Mouse (Mus musculus) lung, adult 2 months (tissue): ENCODE measurements around the gene Mcrip1. TPM values are rescaled to one million over a fixed set of nuclear protein-coding genes. Genes with fewer than 3 reads are reported as not detected.

Experiments used
- DNase-seq: peaks from one replicate; pipeline ENCODE4 v3.0.0; 2022
- H3K4me1 ChIP-seq: fragments of 200-500 bp; 2 replicates; pipeline ENCODE4 v1.6.1; 2011; ENCODE audit warnings: low read length; ENCODE audit not compliant: control insufficient read depth, insufficient read depth
- H3K4me3 ChIP-seq: fragments of 200-500 bp; replicated peaks from 2 replicates; pipeline ENCODE3; 2011; ENCODE audit warnings: low read depth, mild to moderate bottlenecking, control low read depth, low read length; ENCODE audit errors: extremely low read depth
- CTCF ChIP-seq: fragments of 200-500 bp; IDR thresholded peaks from 2 replicates; pipeline ENCODE4 v1.5.1; 2011; ENCODE audit warnings: mild to moderate bottlenecking, low read length, control low read depth; ENCODE audit not compliant: insufficient read depth
- POLR2A ChIP-seq: fragments of 200-500 bp; IDR thresholded peaks from 2 replicates; pipeline ENCODE4 v1.6.1; 2011; ENCODE audit warnings: low read depth, mild to moderate bottlenecking, control low read depth, low read length, borderline replicate concordance; ENCODE audit errors: extremely low read depth
- whole genome bisulfite sequencing: fragments of 180-500 bp; shearing (Covaris S2); methylation state at CpG from one replicate; pipeline ENCODE4 v1.1.7; 2018; 5-methylcytosine and 5-hydroxymethylcytosine counted together
- polyA plus RNA-seq: library from polyadenylated mRNA; depleted of rRNA; stranded (reverse); fragments of >200 nt; gene quantifications from 2 replicates; pipeline ENCODE4 v1.2.3, GENCODE M21; 2012; rRNA removed

Gene Mcrip1
- polyA plus RNA-seq, 1 experiment, result 168 TPM

DNA sequence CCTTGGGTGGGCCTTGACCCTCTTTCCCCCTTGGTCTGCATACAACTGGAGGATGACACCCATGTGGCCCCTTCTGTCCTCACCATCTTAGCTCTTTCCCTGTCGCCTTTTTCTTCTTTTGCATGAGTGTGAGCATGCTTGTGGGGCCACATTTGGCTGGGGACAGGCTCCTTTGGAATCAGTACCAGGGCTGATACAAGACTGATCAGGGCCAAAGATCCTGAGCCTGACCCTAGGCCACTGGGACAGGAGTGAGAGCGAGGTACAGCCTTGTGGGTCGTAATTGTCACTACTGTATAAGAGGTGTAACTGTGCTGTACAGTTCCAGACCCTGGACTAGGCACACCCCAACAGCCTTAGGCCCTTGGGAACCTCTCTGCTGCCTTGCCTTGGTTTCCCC, 55.6 kb downstream of the Mcrip1 start:
- no peak overlapping the region for H3K4me3 ChIP-seq

DNA sequence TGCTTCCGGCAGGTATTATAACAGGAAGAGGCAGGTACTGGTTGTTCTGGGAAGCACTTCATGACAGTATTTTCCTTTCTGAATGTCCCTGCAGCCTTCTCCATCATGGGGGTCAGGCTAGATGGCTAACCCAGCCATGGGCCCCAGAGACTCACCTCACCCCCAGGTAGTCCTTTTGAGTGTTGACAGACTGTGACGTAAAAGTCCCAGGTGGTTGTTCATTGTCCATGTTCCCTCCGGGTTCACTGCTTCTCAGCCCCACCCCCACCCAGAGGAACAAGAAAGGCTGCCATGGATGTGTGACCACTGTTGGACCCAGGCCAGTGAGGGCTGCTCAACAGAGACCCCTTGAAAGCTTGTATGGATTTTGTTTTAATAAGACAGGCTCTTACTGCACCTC, 56.2 kb downstream of the Mcrip1 start:
- Histone ChIP-seq H3K4me1 (peaks cover 14% of the 10 kb centered on the region), H3K4me3 (no peak overlapping the region)
- TF ChIP-seq CTCF, result no peak
- no peak for TF ChIP-seq POLR2A
- DNase-seq, result no peak
- WGBS, result 47% methylated on average over 3 of the region's 3 CpGs

More for the DNA sequence above, 55.6 kb downstream of the Mcrip1 start:
- peaks cover 14% of the 10 kb centered on the region for H3K4me1 ChIP-seq
- DNase-seq, result no peak
- no peak for TF ChIP-seq POLR2A
- TF ChIP-seq CTCF, result no peak
- 85% methylated on average over 3 of the region's 3 CpGs for WGBS

Other genes with a start within 250 kb of the Mcrip1 start
- gene Actg1, start 201.2 kb downstream of the Mcrip1 start, polyA plus RNA-seq, result 941 and 1,175 TPM in 2 replicates
- 0.06 and 0.60 TPM in 2 replicates for gene Fscn2, start 188.2 kb downstream of the Mcrip1 start, polyA plus RNA-seq
- 61.9 and 67.1 TPM in 2 replicates for gene Faap100, start 171.0 kb downstream of the Mcrip1 start, polyA plus RNA-seq
- 39.2 and 49.8 TPM in 2 replicates for gene Nploc4, start 112.0 kb downstream of the Mcrip1 start, polyA plus RNA-seq
- 0.06 TPM in 1 of 2 replicates, not detected in the other for gene Tspan10, start 107.1 kb downstream of the Mcrip1 start, polyA plus RNA-seq
- 0.45 and 0.57 TPM in 2 replicates for gene Pde6g, start 96.2 kb downstream of the Mcrip1 start, polyA plus RNA-seq
- gene Oxld1, start 91.7 kb downstream of the Mcrip1 start, polyA plus RNA-seq, result 11.9 and 14.9 TPM in 2 replicates
- 11.0 and 14.5 TPM in 2 replicates for gene Ccdc137, start 91.6 kb downstream of the Mcrip1 start, polyA plus RNA-seq
- gene Arl16, start 82.1 kb downstream of the Mcrip1 start, polyA plus RNA-seq, result 15.6 and 17.3 TPM in 2 replicates
- gene Mrpl12, start 65.1 kb downstream of the Mcrip1 start, polyA plus RNA-seq, result 48.0 and 51.4 TPM in 2 replicates
- 157 and 174 TPM in 2 replicates for gene Slc25a10, start 57.9 kb downstream of the Mcrip1 start, polyA plus RNA-seq
- 0.86 and 1.0 TPM in 2 replicates for gene Gcgr, start 19.0 kb downstream of the Mcrip1 start, polyA plus RNA-seq
- gene Ppp1r27, start 1.4 kb upstream of the Mcrip1 start, polyA plus RNA-seq, result 3.3 TPM in 1 of 2 replicates, not detected in the other
- 192 and 254 TPM in 2 replicates for gene P4hb, start 23.5 kb upstream of the Mcrip1 start, polyA plus RNA-seq
- gene Arhgdia, start 31.9 kb upstream of the Mcrip1 start, polyA plus RNA-seq, result 890 and 923 TPM in 2 replicates
- 26.1 and 29.1 TPM in 2 replicates for gene Alyref, start 48.6 kb upstream of the Mcrip1 start, polyA plus RNA-seq
- gene Anapc11, start 48.7 kb upstream of the Mcrip1 start, polyA plus RNA-seq, result 136 and 159 TPM in 2 replicates
- 2.5 and 3.0 TPM in 2 replicates for gene Npb, start 58.8 kb upstream of the Mcrip1 start, polyA plus RNA-seq
- gene Pcyt2, start 68.2 kb upstream of the Mcrip1 start, polyA plus RNA-seq, result 217 and 238 TPM in 2 replicates
- gene Sirt7, start 75.5 kb upstream of the Mcrip1 start, polyA plus RNA-seq, result 75.2 and 84.1 TPM in 2 replicates
- 41.5 and 51.3 TPM in 2 replicates for gene Mafg, start 83.9 kb upstream of the Mcrip1 start, polyA plus RNA-seq
- 4.1 and 4.5 TPM in 2 replicates for gene Pycr1, start 94.0 kb upstream of the Mcrip1 start, polyA plus RNA-seq
- gene Myadml2, start 98.4 kb upstream of the Mcrip1 start, polyA plus RNA-seq, result 1.1 and 3.1 TPM in 2 replicates
- gene Notum, start 111.4 kb upstream of the Mcrip1 start, polyA plus RNA-seq, result 15.5 and 20.6 TPM in 2 replicates
- 86.9 and 95.8 TPM in 2 replicates for gene Aspscr1, start 123.2 kb upstream of the Mcrip1 start, polyA plus RNA-seq
- gene Cenpx, start 164.0 kb upstream of the Mcrip1 start, polyA plus RNA-seq, result 68.0 and 69.1 TPM in 2 replicates
- gene Lrrc45, start 164.2 kb upstream of the Mcrip1 start, polyA plus RNA-seq, result 35.6 and 40.1 TPM in 2 replicates
- gene Rac3, start 171.7 kb upstream of the Mcrip1 start, polyA plus RNA-seq, result 62.0 and 76.8 TPM in 2 replicates
- 326 and 340 TPM in 2 replicates for gene Dcxr, start 177.6 kb upstream of the Mcrip1 start, polyA plus RNA-seq
- gene Cbr2, start 182.4 kb upstream of the Mcrip1 start, polyA plus RNA-seq, result 13,780 and 14,250 TPM in 2 replicates
- 0.24 and 1.6 TPM in 2 replicates for gene Hmga1b, start 213.1 kb upstream of the Mcrip1 start, polyA plus RNA-seq
- gene Rfng, start 234.5 kb upstream of the Mcrip1 start, polyA plus RNA-seq, result 55.8 and 59.8 TPM in 2 replicates
- 116 and 141 TPM in 2 replicates for gene Gps1, start 234.5 kb upstream of the Mcrip1 start, polyA plus RNA-seq
- gene Dus1l, start 246.7 kb upstream of the Mcrip1 start, polyA plus RNA-seq, result 32.0 and 35.4 TPM in 2 replicates